Mouse (Mus musculus) layer of hippocampus, adult 18-20 months (tissue): Measurements from ENCODE around the gene Olfr484. TPM values are rescaled to one million over a fixed set of nuclear protein-coding genes. Genes with fewer than 3 reads are reported as not detected.
"Not testable (repeated sequence)": the region's sequence is repeated elsewhere in the genome, so short reads cannot be mapped to it uniquely, and the experiment has no call there.

Experiments used
- DNase-seq, 2 experiments: peaks; one replicate each; pipeline ENCODE4 v3.0.0; 2022; ENCODE audit warnings: low spot score in 2 of 2
- long read RNA-seq: library from polyadenylated mRNA; stranded (forward); transcript quantifications from one replicate; pipeline ENCODE4 v2.0.0, GENCODE M21; 2021
- total RNA-seq, 2 experiments: library from RNA; stranded (reverse); gene quantifications; 2 replicates each; pipeline ENCODE4 v1.2.3; 2021

Gene Olfr484
- total RNA-seq: not detected
- long read RNA-seq: 0 reads

GRCm38 (mm10) chr7:108127349-108127748, at the start of gene Olfr484:
Gene Olfr484 (minus strand): TSS chr7:108127449.
- DNase-seq: no peak

- DNase-seq: not testable (repeated sequence)
These were observed 45.4 kb upstream of the Olfr484 start, which contains the start of gene Olfr486 for GRCm38 (mm10) chr7:108172642-108173041. Gene Olfr486 (minus strand): TSS chr7:108172742.

- DNase-seq: no peak
These were observed 32.5 kb upstream of the Olfr484 start, which contains the start of gene Olfr485 for GRCm38 (mm10) chr7:108159771-108160170. Gene Olfr485 (minus strand): TSS chr7:108159871.

- no peak for DNase-seq
These were observed 5.8 kb downstream of the Olfr484 start for GRCm38 (mm10) chr7:108121416-108121815.

- no peak for DNase-seq
These were observed 6.6 kb downstream of the Olfr484 start for GRCm38 (mm10) chr7:108120681-108121080.

- no peak for DNase-seq
These were observed 26.7 kb downstream of the Olfr484 start, which contains the start of gene Olfr483 for GRCm38 (mm10) chr7:108100549-108100948. Gene Olfr483 (plus strand): TSS chr7:108100849.

- no peak for DNase-seq
These were observed 29.8 kb downstream of the Olfr484 start, which contains the start of gene Olfr482 for GRCm38 (mm10) chr7:108097486-108097885. Gene Olfr482 (minus strand): TSS chr7:108097586.

GRCm38 (mm10) chr7:108079555-108079954, 47.7 kb downstream of the Olfr484 start, which contains the start of gene Olfr481:
Gene Olfr481 (plus strand): TSS chr7:108079855.
- DNase-seq: no peak

Other genes with a start within 250 kb of the Olfr484 start
- not detected for gene Olfr472, start 229.5 kb downstream of the Olfr484 start, total RNA-seq
- gene Olfr473, start 197.0 kb downstream of the Olfr484 start, total RNA-seq: not detected
- gene Olfr474, start 172.8 kb downstream of the Olfr484 start, total RNA-seq: not detected
- gene Olfr476, start 162.6 kb downstream of the Olfr484 start, total RNA-seq: not detected
- gene Olfr477, start 140.8 kb downstream of the Olfr484 start, total RNA-seq: not detected
- gene Olfr478, start 93.5 kb downstream of the Olfr484 start, total RNA-seq: not detected
- gene Olfr479, start 76.8 kb downstream of the Olfr484 start, total RNA-seq: not detected
- not detected for gene Olfr480, start 60.1 kb downstream of the Olfr484 start, total RNA-seq
- gene Olfr481, start 47.6 kb downstream of the Olfr484 start, total RNA-seq: not detected
- gene Olfr482, start 29.9 kb downstream of the Olfr484 start, total RNA-seq: 1 to 10 TPM; 2.1 TPM
- gene Olfr483, start 26.6 kb downstream of the Olfr484 start, total RNA-seq: not detected
- not detected for gene Olfr485, start 32.4 kb upstream of the Olfr484 start, total RNA-seq
- not detected for gene Olfr486, start 45.3 kb upstream of the Olfr484 start, total RNA-seq
- gene Olfr487, start 87.2 kb upstream of the Olfr484 start, total RNA-seq: not detected
- gene Olfr488, start 130.9 kb upstream of the Olfr484 start, total RNA-seq: not detected
- gene Olfr490, start 161.5 kb upstream of the Olfr484 start, total RNA-seq: not detected
- gene Olfr491, start 186.0 kb upstream of the Olfr484 start, total RNA-seq: not detected
- gene Olfr492, start 196.2 kb upstream of the Olfr484 start, total RNA-seq: not detected
- not detected for gene Olfr493, start 219.5 kb upstream of the Olfr484 start, total RNA-seq
- not detected for gene Olfr494, start 237.9 kb upstream of the Olfr484 start, total RNA-seq